Mouse (Mus musculus) skeletal muscle tissue, postnatal 0 days (tissue): ENCODE results near the gene Adam21. TPM values are rescaled to one million over a fixed set of nuclear protein-coding genes. Genes with fewer than 3 reads are reported as not detected.

ENCODE experiments used
- polyA plus RNA-seq: library from polyadenylated mRNA; unstranded; fragments of >200 nt; fragmentation: Nextera tagmentation; extraction: Ambion mirVana; gene quantifications from 2 replicates; pipeline ENCODE4 v1.2.1, GENCODE M21; 2015

Gene Adam21
- polyA plus RNA-seq: 0.06 TPM in 1 of 2 replicates, not detected in the other

DNA sequence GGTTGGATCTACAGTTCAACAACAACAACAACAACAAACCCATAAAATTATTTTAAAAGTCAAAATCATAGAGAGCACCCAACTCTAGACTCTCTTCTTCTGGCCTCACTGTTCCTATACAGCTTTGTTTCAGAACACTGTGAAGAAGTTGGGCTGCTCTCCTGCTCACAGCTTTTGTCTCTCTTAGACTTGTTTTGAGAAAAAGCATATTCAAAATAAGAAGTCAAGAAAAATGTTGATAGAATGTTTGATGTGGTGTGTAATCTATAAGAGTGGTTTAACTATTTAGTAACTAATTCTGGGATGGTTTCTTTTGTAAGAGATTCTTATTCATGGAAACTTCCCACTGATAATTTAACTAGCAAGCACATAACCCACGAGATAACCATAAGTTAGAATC, at the start of gene Adam21:
Gene Adam21 (minus strand): TSS at position 101 of the 400 bp plus-strand sequence.

DNA sequence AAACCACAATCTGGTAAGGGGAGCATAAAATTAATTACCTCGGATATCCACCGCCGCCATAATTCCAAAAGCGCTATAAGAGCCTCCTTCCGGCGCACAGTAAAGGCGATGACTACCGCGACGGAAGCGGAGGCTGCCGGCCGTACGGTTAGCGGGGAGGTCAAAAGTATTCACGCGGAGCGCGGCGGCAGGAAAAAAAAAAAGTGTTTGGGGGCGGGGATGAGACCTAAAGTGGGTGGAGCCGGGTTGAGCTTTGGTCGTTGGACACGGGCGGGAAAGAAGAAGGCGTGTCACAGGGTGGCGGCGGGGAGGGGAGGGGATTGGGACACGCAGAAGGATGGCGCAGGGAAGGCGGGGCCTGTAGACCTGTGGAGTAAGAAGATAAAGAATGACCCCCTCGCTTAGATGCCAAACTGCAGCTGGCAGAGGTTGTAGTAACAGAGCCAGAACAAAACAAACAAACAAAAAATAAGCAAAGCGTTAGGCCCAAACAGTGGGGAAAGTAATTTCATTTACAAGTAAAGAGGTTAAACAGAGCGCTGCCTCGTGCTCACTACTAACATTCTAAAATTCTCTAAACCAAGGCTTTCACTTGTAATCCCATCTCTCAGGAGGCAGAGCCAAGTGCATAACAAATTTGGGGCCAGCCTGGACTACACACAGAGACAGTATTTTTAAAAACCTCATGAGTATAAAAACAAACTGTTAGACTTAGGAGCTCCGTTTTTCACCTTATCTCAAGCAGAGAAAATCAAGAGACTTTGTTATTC, 26.8 kb upstream of the Adam21 start, which contains the start of gene Med6:
Gene Med6 (minus strand): TSS at position 107 of the 770 bp plus-strand sequence.

DNA sequence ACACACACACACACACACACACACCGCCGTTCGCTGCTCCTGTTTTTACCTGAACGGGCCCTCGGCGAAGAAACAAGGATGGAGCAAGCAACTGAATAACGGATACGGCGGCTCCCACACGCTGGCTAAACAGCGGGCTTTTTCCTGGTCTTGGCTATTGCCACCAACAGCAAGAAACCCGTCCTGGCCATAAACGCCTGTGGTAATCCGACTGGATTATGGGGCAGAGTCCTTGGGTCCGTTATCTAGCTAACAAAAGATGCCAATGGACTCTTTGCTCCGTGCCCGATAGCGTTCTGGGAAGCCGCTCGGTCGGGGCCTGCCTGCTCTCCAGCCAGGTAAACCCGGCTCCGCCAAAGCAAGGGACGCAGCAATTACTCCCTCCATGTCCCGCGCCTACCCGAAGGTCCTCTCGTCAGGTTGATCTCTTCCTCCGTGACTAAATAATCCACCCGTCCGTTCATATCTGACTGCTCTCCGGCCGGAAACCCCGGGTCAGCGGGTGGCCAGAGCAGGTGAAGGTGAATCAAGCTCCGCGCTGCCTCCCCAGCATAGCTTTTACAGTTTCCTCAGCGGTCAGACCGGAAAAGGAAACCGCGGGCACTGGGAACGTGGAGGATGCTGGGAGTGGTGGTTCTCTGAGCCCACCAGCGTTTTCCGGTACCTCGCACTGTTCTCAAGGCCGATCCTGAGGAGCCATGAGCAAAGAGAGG, 35.8 kb downstream of the Adam21 start, which contains the start of the genes Gm20498 and Synj2bp:
Gene Gm20498 (minus strand): TSS at position 590 of the 713 bp plus-strand sequence.
Gene Synj2bp (minus strand): TSS at position 596 of the 713 bp plus-strand sequence.

Other genes starting within 250 kb of the Adam21 start
- 8.2 and 9.0 TPM in 2 replicates for gene Slc8a3, start 235.3 kb downstream of the Adam21 start, polyA plus RNA-seq
- 0.08 and 0.13 TPM in 2 replicates for gene Gm4787, start 189.0 kb downstream of the Adam21 start, polyA plus RNA-seq
- 0.14 and 0.26 TPM in 2 replicates for gene Adam4, start 146.5 kb downstream of the Adam21 start, polyA plus RNA-seq
- gene Cox16, start 83.3 kb downstream of the Adam21 start, polyA plus RNA-seq: 186 and 192 TPM in 2 replicates
- gene Gm20498, start 35.6 kb downstream of the Adam21 start, polyA plus RNA-seq: 21.6 TPM in 2 replicates
- 18.8 and 21.1 TPM in 2 replicates for gene Synj2bp, start 35.6 kb downstream of the Adam21 start, polyA plus RNA-seq
- 33.4 and 33.6 TPM in 2 replicates for gene Med6, start 26.5 kb upstream of the Adam21 start, polyA plus RNA-seq
- 19.7 and 21.2 TPM in 2 replicates for gene Ttc9, start 62.8 kb upstream of the Adam21 start, polyA plus RNA-seq
- 0.11 and 0.12 TPM in 2 replicates for gene Map3k9, start 212.7 kb upstream of the Adam21 start, polyA plus RNA-seq